Mouse (Mus musculus): ENCODE measurements around the gene Rbp4. TPM values are rescaled to one million over a fixed set of nuclear protein-coding genes. Genes with fewer than 3 reads are reported as not detected.

The Rbp4 gene
- 100 to 1,000 TPM in 1 of 2 experiments, 10 to 100 TPM in 1; 18.3 to 308 TPM for total RNA-seq (2021)
- long read RNA-seq, experiment 1, transcript Rbp4-202 (6 exons, 937 nt) = major isoform, 830 of 1,202 reads
- long read RNA-seq, experiment 1, transcript Rbp4-201 (6 exons, 1,161 nt) = minor isoform, 5 of 1,202 reads
- long read RNA-seq, experiment 1, partial matches to known transcripts = 25 of 1,202 reads
- long read RNA-seq, experiment 1, other reads (novel, unspliced or antisense) = 342 of 1,202 reads
- long read RNA-seq, experiment 2, transcript Rbp4-202 (6 exons, 937 nt) = major isoform, 18 of 37 reads
- long read RNA-seq, experiment 2, partial matches to known transcripts = 6 of 37 reads
- long read RNA-seq, experiment 2, other reads (novel, unspliced or antisense) = 11 of 37 reads

DNA sequence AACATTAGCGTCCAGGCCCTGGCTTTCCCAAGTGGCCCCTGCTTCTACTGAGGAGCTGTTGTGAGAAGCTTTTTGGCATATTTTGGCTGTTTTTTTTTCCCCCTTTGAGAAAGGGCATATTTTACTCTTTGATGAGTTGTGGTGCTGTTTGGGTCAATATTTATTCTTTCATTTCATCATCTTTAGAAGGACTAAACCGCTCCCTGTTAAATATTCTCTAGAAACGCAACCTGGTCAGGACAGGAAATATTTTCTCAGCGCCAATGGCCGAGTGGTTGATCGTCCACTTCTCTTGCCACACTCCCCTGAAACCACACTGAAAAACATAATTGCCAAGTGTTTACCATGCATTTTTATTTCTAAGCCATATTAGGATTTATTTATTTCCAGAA, at the start of gene Rbp4:
TSS of gene Rbp4 (minus strand) at position 63 of the 392 bp plus-strand sequence.
- no peak for DNase-seq (ENCODE audit: low spot score in 2 of 2)

DNA sequence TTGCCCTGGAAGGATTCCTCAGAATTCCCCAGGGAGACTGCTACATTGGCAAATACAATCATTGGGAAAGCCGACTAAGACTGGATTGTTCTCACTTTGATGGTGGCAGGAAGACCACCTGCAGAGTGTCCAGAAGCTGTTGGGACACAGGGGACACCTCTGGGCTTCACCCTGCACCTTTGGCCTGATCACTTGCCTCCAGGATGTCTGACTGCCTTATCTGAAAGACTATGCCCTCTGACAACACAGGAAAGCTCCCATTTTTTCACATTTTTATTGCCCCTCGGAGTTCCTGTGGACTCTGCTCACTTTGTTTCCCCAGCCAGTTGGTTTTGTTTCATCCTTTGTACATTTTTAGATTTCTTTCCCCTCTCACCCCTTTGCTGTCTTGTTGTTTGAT, 39.6 kb upstream of the Rbp4 start:
- DNase-seq (ENCODE audit: low spot score in 2 of 2) = no peak

DNA sequence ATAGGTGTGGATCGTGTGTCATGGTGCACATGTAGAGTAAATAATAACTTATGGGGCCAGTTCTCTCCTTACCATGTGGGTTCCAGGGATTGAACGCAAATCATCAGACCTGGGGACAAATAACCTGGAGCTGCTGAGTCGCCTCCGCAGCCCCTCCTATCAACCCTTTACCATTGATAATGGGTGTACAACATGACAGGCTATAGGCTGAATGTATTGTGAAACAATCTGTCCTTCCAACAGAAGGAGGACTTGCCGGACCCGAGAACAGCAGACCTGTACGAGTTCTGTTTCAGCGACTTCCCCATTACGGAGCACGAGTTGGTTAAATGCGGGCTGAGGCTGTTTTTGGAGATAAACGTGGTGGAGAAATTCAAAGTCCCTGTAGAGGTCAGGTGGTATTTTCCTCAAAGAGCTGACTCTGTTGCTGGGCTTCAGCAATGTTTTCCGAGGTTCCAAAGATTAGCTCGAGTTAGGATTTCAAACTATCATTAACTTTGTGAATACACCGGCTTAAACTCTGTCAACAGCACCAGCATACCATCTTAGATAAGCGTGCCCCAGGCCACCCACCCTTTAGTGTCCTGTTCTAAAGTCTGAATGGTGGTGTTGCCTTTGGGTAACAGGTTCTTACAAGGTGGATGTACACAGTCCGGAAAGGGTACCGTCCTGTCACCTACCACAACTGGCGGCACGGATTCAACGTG, 36.7 kb upstream of the Rbp4 start:
- DNase-seq (ENCODE audit: low spot score in 2 of 2) = no peak

DNA sequence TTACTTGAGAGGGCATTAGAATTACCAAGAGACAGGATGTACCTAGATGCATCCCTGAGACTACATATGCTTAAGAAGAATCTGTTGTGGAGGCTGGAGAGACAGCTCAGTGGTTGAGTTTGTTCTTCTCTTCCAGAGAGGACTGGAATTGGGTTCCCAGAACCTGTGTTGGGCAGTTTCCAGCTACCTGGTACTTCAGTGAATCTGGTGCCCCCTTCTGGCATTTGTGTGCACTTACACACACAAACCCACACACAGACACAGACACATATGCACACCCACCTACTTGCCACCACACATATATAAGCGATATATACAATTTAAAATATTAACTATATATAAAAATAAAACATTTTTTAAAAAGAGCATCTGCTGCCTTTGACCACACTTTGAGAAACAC, 31.2 kb upstream of the Rbp4 start:
- DNase-seq (ENCODE audit: low spot score in 2 of 2) = no peak

DNA sequence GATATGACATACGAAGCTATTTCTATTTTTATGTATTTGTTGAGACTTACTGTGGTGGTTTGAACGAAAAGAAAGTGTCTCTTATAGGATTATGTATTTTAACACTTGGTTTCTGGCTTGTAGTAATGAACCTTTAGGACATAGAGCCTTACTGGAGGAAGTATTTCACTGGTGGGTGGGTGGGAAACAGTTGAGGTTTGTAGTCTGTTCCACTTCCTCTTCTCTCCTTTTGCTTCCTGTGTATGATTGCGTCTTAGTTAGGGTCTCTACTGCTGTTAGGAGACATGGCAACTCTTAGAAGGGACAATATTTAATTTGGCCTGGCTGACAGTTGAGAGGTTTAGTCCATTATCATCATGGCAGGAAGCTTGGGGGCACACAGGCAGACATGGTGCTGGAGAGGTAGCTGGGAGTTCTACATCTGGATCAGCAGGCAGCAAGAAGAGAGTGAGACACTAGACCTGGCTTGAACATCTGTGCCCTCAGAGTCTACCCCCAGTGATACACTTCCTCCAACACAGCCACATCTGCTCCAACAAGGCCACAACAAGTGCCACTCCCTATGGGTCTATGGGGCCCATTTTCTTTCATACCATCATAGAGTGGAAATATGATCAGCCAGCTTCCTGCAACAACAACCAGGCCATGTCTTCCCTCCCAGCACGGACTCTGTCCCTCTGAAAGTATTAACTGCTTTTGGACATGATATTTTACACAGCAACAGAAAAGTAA, 18.6 kb upstream of the Rbp4 start:
- DNase-seq (ENCODE audit: low spot score in 2 of 2) = no peak

DNA sequence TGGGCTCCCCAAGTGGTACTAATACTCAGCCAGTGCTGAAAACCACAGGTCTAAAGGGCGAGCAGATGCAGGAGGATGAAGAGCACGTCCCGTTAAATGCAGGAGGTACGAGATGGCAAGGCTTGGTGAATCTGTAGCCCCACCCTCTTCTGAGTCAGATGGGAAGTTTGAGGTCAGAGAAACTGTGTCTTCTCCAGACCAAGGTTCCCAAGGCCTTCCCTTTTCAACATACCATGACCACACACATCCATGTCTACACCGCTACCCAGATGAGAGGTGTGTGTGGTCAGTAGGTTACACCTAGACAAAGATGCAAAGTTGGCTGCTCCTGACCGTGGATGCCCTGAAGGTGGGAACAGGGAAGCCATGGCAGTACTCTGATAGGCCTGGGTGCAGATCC, 9.7 kb upstream of the Rbp4 start:
- no peak for DNase-seq (ENCODE audit: low spot score in 2 of 2)

- DNase-seq (ENCODE audit: low spot score in 2 of 2) = no peak
Observed at GRCm38 (mm10) chr19:38133986-38134385, 8.9 kb upstream of the Rbp4 start.

DNA sequence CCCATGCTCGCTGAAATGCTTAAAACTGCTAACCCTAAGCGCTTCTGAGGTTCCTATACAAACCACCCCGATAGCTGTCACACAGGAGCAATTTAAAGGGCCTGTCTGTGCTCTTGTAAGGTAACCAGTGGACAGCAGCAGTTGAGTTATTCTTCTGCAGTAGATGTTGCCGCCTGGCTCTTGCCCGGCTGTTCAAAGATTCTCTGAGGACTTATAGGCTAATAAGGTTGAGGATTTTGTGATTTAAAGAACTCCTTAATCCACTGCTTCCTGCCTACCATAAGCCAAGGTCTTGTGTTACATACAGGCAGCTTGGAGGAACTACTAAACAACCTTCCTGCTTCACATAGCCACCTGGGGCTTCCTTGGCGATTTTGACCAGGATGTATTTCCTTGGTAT, 7.4 kb upstream of the Rbp4 start, which contains the start of gene Pde6c:
TSS of gene Pde6c (plus strand) at position 301 of the 400 bp plus-strand sequence.
- DNase-seq (ENCODE audit: low spot score in 2 of 2) = no peak

DNA sequence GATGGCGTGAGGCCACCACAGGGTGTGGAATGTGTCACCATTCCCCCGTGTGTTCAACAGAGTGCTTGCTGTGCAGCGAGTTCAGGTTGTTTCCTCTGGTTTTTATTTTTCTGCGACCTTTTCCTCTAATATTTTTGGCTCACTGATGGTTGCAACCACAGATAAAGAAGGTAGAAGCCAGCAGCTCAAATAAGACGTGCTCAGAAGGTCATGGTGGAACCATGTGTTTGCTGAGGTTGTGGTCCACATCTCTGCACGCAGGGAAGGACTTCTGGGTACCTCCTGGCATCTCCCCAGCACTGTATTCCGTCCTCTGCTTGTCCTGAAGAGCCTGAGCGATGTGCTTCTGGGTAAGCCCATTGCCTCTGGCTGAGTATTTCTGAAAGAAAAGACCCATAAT, 1.6 kb upstream of the Rbp4 start:
- DNase-seq (ENCODE audit: low spot score in 2 of 2) = no peak

DNA sequence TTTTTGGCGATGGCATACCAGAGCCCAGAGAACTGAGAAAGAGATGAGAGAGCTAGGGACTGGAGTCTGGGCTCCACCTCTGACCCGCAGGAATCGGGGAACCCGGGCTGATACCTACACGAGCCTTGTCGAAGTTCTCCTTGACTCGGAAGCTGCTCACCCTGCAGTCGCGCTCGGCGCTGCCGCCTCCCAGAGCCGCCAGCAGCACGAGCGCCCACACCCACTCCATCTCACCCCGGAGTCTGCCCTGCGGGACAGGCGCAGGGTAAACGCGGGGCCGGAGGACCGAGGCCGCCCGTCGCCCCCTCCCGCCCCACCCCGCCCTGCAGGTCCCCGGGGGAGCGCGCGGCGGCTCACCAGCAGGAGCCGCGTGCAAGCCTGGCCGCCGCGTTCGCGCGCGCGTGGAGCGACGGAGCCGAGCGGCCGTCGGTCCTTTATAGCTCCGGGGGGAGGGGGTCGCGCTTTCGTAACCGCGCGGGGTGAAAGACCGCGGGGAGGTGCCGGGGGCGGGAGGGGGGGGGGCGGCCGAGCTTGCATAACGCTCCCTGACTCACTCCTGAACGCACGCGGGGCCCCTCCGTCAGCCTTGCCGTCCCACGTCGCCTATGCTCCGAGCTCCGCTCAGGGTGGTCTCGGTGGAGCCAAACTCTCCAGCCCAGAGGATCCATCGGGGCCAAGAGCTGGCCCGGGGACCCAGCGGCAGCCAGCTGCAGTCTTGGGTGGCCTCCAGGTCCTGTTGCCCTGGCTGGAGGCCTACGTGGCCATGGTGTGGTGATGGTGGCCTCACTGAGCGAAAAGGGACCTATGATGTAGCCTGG, 471 bp downstream of the Rbp4 start:
- no peak for DNase-seq (ENCODE audit: low spot score in 2 of 2)

DNA sequence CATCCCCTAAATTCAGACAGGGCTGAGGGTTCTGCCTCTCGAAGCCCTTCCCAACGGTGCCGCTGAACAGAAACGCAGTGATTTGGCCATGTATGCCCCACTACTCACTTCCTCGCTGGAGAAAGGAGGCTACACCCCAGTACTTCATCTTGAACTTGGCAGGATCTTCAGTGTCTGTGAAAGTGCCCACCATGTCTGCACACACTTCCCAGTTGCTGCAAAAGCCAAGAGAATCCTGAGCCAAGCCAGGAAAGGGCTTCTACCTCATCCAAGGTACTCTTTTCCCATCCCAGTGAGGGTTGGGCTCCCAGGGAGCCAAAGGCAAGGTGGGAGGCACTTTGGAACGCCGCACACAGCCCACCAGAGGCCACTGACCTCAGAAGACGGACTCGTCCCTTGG, 1.2 kb downstream of the Rbp4 start:
- no peak for DNase-seq (ENCODE audit: low spot score in 2 of 2)

- DNase-seq (ENCODE audit: low spot score in 2 of 2) = no peak
Observed at GRCm38 (mm10) chr19:38120123-38120760, 4.8 kb downstream of the Rbp4 start.

- DNase-seq (ENCODE audit: low spot score in 2 of 2) = no peak
Observed at GRCm38 (mm10) chr19:38114834-38115491, 10.1 kb downstream of the Rbp4 start.

DNA sequence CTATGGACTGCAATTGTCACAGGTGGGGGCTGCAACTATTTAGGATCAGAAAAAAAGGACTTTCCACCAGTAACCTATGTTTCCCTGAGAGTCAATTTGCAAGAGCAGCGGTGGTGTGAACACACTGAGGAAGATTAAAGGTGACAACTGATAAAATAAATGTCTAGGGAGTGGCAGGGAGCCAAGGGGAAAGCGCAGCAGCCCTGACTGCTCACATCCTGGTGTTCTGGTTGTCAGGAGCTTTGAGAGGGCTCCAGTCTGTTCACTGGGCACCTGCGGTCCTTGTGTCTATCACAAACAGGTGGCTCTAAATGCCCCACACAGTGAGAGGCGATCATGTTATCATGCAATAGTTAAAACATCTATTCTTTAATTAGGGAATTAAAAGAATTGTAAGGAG, 12.5 kb downstream of the Rbp4 start:
- DNase-seq (ENCODE audit: low spot score in 2 of 2) = no peak

- DNase-seq (ENCODE audit: low spot score in 2 of 2) = no peak
Observed at GRCm38 (mm10) chr19:38111056-38111455, 14.0 kb downstream of the Rbp4 start.

- DNase-seq (ENCODE audit: low spot score in 2 of 2) = no peak
Observed at GRCm38 (mm10) chr19:38109506-38110242, 15.4 kb downstream of the Rbp4 start.

GRCm38 (mm10) chr19:38107871-38108270, 17.2 kb downstream of the Rbp4 start:
- DNase-seq (ENCODE audit: low spot score in 2 of 2) = no peak

- no peak for DNase-seq (ENCODE audit: low spot score in 2 of 2)
Observed at GRCm38 (mm10) chr19:38096858-38097758, 28.0 kb downstream of the Rbp4 start, which contains the start of gene Ffar4. TSS of gene Ffar4 (plus strand) at chr19:38097071.
